Mouse (Mus musculus): ENCODE measurements around the gene Cebpe.
A peak's percentile ranks its signal among the peaks of the same experiment; 100 is the strongest.

Cebpe gene

GRCm38 (mm10) chr14:54669381-54669780 is 42.6 kb downstream of the Cebpe start:
- DNase-seq = peak; percentile 86

- DNase-seq = peak; percentile 78
Measured at GRCm38 (mm10) chr14:54664477-54665222, 47.3 kb downstream of the Cebpe start.
